Mouse (Mus musculus): Measurements from ENCODE around the gene Stag2. TPM values are rescaled to one million over a fixed set of nuclear protein-coding genes. Genes with fewer than 3 reads are reported as not detected.

The Stag2 gene
- polyA plus RNA-seq, 1 experiment: 52.1 TPM

DNA sequence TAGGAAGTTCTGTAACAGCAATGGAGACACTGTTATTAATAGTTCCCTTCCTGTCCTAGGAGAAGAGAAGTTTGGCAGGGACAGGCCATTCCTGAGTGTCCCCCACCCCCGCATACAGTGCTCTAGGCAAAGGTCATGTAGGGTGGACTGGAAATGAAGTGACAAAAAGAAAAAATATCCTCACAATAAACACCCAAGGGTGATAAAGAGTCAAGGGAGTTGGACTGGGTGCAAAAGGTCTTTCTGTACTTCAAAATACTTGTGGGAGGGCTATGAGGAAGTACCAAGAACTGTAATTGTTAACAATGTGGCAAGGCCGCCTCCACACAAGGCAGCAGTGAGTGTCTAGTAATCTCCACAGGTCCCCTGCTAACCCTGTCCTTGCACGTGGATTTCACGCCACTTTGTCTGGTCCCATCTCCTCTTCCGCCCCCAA lies 1.1 kb upstream of the Stag2 start:
- Histone ChIP-seq H3K27ac (ENCODE audit: insufficient read depth, low read depth, low read length) (no peak overlapping the region), H3K4me3 (ENCODE audit: insufficient read depth, low read depth, low read length) (no peak overlapping the region), H3K4me1 (ENCODE audit: control insufficient read depth, insufficient read depth, low read length) (peaks cover 2% of the 10 kb centered on the region)
- WGBS: 50% methylated on average over 5 of the region's 5 CpGs
- TF ChIP-seq POLR2A (IDR thresholded peaks at IDR 0.05; ENCODE audit: insufficient read depth, low read depth, low read length) (no peak), CTCF (IDR thresholded peaks at IDR 0.05; ENCODE audit: insufficient read depth, low read depth, low read length) (no peak)

DNA sequence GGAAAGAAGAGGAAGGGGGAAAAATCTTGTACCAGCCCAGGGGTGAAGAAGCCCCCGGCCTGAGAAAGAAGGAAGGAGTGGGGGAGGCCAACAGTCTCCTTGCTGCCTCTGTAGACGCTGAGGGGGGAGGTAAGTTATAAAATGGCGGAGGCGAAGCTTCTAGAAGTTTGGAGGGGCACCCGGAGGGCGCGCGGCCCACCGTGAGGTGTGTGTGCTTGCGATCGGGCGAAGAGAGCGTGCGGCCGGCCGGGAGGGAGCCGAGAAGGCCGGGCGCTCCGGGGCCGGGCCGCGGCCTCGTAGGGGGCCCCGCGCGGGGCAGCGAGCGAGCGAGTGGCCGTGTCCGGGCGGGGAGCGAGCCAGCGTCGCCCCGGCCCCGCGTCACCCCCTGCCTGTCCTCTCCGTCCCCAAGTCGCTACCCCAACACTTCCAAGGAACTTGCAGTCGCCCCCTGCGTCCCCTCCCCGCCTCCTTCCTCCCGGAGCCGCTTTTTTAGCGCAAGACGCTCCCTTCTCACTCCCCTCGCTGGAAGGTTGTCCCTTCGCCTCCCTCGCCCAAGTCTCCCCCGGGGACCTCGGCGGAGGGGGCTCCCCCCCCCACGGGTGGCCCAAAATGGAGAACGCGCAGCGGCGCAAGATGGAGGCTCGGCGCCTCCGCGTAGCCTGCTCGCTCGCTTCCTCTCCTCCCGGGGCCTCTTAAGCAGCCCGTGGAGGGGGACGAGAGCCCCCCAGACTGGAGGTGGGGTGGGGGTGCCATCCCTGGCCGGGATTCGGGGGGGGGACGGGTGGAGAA lies 634 bp downstream of the Stag2 start:
- H3K4me3 ChIP-seq (ENCODE audit: insufficient read depth, low read depth, low read length): peak overlapping the region; percentile 79
- peaks cover 2% of the 10 kb centered on the region for H3K4me1 ChIP-seq (ENCODE audit: control insufficient read depth, insufficient read depth, low read length)
- peak overlapping the region; percentile 99 for H3K27ac ChIP-seq (ENCODE audit: insufficient read depth, low read depth, low read length)
- 24% methylated on average over 52 of the region's 71 CpGs for WGBS
- no peak for TF ChIP-seq CTCF (IDR thresholded peaks at IDR 0.05; ENCODE audit: insufficient read depth, low read depth, low read length)
- TF ChIP-seq POLR2A (IDR thresholded peaks at IDR 0.05; ENCODE audit: insufficient read depth, low read depth, low read length): peak; percentile 28; the same call in 1 of the 2 replicates

DNA sequence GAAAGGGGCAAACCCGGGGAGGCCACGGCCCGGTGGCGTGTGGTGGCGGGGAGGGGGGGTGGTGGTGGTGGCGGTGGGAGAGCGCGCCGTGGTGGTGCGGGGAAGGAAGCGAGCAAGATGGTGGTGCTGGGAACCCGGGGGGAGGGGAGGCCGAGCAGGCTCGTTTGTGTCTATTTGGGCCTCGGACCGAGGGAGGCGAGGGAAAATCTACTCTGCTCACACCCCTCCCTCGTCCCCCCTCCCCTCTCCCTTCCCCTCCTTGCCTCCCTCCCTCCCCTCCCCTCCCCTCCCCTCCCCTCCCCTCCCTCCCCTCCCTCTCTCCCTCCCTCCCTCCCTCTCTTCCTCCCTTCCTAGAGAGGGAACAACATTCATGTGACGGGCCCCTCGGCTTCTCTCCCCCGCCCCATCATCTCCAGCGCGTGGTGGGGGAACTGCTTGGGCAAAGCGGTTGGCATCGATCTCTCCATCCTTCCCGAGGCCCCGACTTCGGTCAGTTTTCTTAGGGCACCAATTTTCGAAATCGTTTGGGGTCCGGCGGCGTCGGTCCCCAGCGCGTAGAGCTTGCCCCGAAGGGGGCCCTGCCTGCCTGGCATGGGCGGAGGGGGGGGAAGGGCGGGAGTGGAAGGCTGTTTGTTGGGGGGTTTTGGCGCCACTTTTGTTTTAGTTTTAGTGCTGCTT lies 1.4 kb downstream of the Stag2 start:
- TF ChIP-seq CTCF (IDR thresholded peaks at IDR 0.05; ENCODE audit: insufficient read depth, low read depth, low read length) (no peak), POLR2A (IDR thresholded peaks at IDR 0.05; ENCODE audit: insufficient read depth, low read depth, low read length) (no peak)

DNA sequence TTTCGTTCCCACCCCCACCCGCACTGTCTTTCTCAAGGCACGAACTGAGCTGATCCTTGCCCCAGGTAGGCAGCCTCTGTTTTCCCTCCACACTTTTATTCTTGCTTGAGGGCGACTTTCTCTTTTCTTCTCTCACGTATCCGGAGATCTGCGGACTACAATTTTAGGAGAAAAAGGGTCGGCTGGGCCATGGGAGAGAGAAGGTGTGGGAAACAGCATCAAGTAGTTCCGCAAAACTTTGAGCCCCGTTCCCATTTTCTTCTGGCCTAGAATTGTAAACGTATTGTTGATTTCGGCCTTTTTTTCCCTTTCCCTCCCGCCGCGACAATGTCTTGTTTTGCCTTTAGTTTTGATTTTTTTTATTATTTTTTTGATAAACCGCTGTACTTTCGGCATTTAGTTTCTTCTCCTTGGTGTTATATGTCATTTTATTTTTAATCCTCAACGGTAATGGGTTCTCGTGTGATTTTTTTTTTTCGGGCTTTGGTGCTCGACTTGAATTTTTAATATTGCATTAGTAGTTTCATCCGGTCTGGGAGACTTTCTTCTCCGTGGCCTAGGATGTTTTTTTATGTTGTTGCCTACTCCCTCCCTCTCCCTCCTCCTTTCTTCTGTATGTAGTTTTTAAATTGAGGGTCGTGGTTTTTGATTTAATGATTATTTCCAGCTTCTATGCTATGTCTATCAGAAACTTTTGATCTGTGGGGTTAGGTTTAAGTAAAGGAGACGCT lies 2.1 kb downstream of the Stag2 start:
- H3K27ac ChIP-seq (ENCODE audit: insufficient read depth, low read depth, low read length): peak overlapping the region; percentile 76; the same call in 1 of the 2 replicates
- TF ChIP-seq POLR2A (IDR thresholded peaks at IDR 0.05; ENCODE audit: insufficient read depth, low read depth, low read length) (no peak), CTCF (IDR thresholded peaks at IDR 0.05; ENCODE audit: insufficient read depth, low read depth, low read length) (no peak)
- peaks cover 2% of the 10 kb centered on the region for H3K4me1 ChIP-seq (ENCODE audit: control insufficient read depth, insufficient read depth, low read length)
- H3K4me3 ChIP-seq (ENCODE audit: insufficient read depth, low read depth, low read length): peak overlapping the region; percentile 79
- 18% methylated on average over 25 of the region's 25 CpGs for WGBS

More for the DNA sequence above, 1.4 kb downstream of the Stag2 start:
- WGBS: 33% methylated on average over 13 of the region's 40 CpGs
- Histone ChIP-seq H3K27ac (ENCODE audit: insufficient read depth, low read depth, low read length) (peak overlapping the region; percentile 93), H3K4me1 (ENCODE audit: control insufficient read depth, insufficient read depth, low read length) (peaks cover 2% of the 10 kb centered on the region), H3K4me3 (ENCODE audit: insufficient read depth, low read depth, low read length) (peak overlapping the region; percentile 79)

DNA sequence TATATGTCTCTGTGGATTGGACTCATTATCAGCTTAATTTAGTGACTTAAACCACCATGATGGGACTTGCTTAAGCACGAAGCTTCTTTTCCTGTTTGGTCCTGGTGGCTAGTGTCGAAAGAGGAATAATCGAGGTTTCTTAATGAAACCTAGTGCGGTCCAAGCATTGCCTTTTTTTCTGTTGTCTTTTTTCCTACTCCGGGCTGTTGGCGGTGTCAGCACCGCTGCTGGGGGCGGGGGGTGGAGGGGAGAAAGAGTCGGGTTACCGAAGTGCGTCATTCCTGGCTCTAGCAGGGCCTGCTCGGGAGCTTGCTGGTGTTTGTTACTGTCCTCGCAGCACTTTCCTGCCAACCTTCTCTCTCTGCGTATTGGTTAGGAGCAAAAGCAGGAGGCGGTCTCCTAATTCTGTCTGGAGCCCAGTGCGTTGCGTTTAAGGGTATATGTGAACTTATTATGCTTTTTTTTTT lies 2.8 kb downstream of the Stag2 start:
- 12% methylated on average over 17 of the region's 17 CpGs for WGBS
- Histone ChIP-seq H3K27ac (ENCODE audit: insufficient read depth, low read depth, low read length) (peak overlapping the region; percentile 76), H3K4me1 (ENCODE audit: control insufficient read depth, insufficient read depth, low read length) (peaks cover 2% of the 10 kb centered on the region), H3K4me3 (ENCODE audit: insufficient read depth, low read depth, low read length) (peak overlapping the region; percentile 54)
- TF ChIP-seq POLR2A (IDR thresholded peaks at IDR 0.05; ENCODE audit: insufficient read depth, low read depth, low read length): no peak

DNA sequence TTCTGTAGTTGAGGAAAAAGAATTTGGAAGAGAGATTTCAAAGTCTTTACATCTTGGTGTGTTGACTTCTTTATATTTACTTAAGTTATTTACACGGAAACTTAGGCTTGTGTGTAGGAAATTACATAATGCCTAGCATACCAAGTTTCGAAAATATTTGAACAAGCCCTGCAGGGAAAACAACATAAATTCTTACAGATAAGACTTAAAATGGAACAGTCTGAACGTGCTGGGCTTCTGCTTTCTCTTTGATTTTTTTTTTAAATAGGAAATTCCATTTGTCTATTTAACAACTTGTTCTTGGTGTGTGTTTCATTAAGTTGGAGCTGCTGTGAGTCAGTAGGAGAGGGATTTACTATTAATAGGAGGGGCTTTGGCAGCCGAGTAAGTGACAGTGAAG lies 3.9 kb downstream of the Stag2 start:
- no peak overlapping the region for H3K4me3 ChIP-seq (ENCODE audit: insufficient read depth, low read depth, low read length)
- peaks cover 2% of the 10 kb centered on the region for H3K4me1 ChIP-seq (ENCODE audit: control insufficient read depth, insufficient read depth, low read length)
- WGBS: 18% methylated on average over 4 of the region's 4 CpGs
- no peak for TF ChIP-seq CTCF (IDR thresholded peaks at IDR 0.05; ENCODE audit: insufficient read depth, low read depth, low read length)
- no peak for TF ChIP-seq POLR2A (IDR thresholded peaks at IDR 0.05; ENCODE audit: insufficient read depth, low read depth, low read length)
- no peak overlapping the region for H3K27ac ChIP-seq (ENCODE audit: insufficient read depth, low read depth, low read length)

DNA sequence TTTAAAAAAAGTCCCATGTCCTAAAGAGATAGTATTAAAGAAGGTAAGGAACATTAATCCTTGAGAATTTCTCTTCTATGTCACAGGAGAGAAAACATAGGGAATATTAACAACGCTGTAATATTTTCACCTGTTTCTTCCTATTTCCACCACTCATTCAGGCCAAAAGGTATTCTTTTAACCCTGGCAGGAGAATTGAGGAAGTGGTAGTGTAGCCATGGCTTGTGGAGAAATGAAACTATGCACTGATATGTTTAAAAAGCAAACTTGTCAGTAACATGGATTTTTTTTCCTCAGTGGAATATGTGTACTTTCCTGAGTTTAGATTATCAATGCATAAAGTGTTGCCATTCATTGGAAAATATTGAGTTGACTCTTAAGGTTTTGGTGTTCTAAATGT lies 16.3 kb downstream of the Stag2 start:
- 94% methylated on average over 1 of the region's 1 CpGs for WGBS
- no peak overlapping the region for H3K4me3 ChIP-seq (ENCODE audit: insufficient read depth, low read depth, low read length)

DNA sequence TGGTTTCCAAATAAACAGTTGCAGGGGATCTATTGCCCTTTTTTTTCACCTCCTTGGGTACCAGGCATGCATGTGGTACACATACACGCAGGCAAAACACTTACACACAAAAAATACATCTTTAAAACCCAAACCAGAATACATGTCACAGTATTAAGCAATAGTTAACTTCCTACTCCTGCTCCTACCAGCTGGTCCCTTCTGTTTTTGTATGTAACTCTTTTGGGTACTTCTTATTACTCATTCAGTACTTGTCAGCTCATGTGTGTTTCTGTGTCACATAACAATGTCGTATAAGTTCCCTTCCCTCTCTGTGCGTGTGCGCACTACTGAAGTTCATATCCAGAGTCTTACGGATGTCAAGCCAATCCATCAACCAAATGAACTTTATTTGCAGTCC lies 21.7 kb downstream of the Stag2 start:
- 90% methylated on average over 5 of the region's 5 CpGs for WGBS
- Histone ChIP-seq H3K4me3 (ENCODE audit: insufficient read depth, low read depth, low read length) (no peak overlapping the region), H3K27ac (ENCODE audit: insufficient read depth, low read depth, low read length) (no peak overlapping the region), H3K4me1 (ENCODE audit: control insufficient read depth, insufficient read depth, low read length) (no peaks in the 10 kb centered on the region)
- no peak for TF ChIP-seq POLR2A (IDR thresholded peaks at IDR 0.05; ENCODE audit: insufficient read depth, low read depth, low read length)
- TF ChIP-seq CTCF (IDR thresholded peaks at IDR 0.05; ENCODE audit: insufficient read depth, low read depth, low read length): no peak

More for the DNA sequence above, 16.3 kb downstream of the Stag2 start:
- TF ChIP-seq POLR2A (IDR thresholded peaks at IDR 0.05; ENCODE audit: insufficient read depth, low read depth, low read length): no peak
- TF ChIP-seq CTCF (IDR thresholded peaks at IDR 0.05; ENCODE audit: insufficient read depth, low read depth, low read length): no peak
- H3K27ac ChIP-seq (ENCODE audit: insufficient read depth, low read depth, low read length): no peak overlapping the region
- no peaks in the 10 kb centered on the region for H3K4me1 ChIP-seq (ENCODE audit: control insufficient read depth, insufficient read depth, low read length)
